Mouse (Mus musculus) erythroblast, embryonic 14.5 days (primary cell): ENCODE results near the gene Gpatch1. TPM values are rescaled to one million over a fixed set of nuclear protein-coding genes. Genes with fewer than 3 reads are reported as not detected.

Experiments
- H3K27me3 ChIP-seq: 2 replicates; pipeline ENCODE4 v1.6.1; 2012; ENCODE audit warnings: inconsistent platforms; ENCODE audit not compliant: control insufficient read depth
- H3K36me3 ChIP-seq: 2 replicates; pipeline ENCODE4 v1.6.1; 2012; ENCODE audit warnings: mild to moderate bottlenecking, inconsistent platforms; ENCODE audit not compliant: control insufficient read depth
- H3K4me1 ChIP-seq: 2 replicates; pipeline ENCODE4 v1.6.1; 2012; ENCODE audit warnings: inconsistent platforms; ENCODE audit not compliant: control insufficient read depth
- H3K4me3 ChIP-seq: replicated peaks from 2 replicates; pipeline ENCODE3; 2012; ENCODE audit warnings: moderate library complexity, mild to moderate bottlenecking, inconsistent platforms
- H3K9me3 ChIP-seq: 2 replicates; pipeline ENCODE4 v1.6.1; 2012; ENCODE audit warnings: low read length, inconsistent platforms, mixed read lengths; ENCODE audit not compliant: control insufficient read depth
- GATA1 ChIP-seq: IDR thresholded peaks from 2 replicates; pipeline ENCODE4 v1.6.1; 2012; ENCODE audit warnings: low read length, inconsistent platforms, mixed read lengths
- TAL1 ChIP-seq: IDR thresholded peaks from 3 replicates; pipeline ENCODE4 v1.6.1; 2012; ENCODE audit warnings: low read length, inconsistent platforms, mixed read lengths
- polyA plus RNA-seq: library from polyadenylated mRNA; stranded (reverse); fragments of >175 nt; gene quantifications from 2 replicates; pipeline ENCODE4 v1.2.3, GENCODE M21; 2012

Gpatch1 gene
- polyA plus RNA-seq, 1 experiment, result 0.41 TPM

- no peak for TF ChIP-seq TAL1
- TF ChIP-seq GATA1, result no peak
- Histone ChIP-seq H3K9me3 (peaks cover 5% of the 10 kb centered on the region), H3K27me3 (no peaks in the 10 kb centered on the region)
Observed at GRCm38 (mm10) chr7:35232796-35233455, 85.3 kb downstream of the Gpatch1 start.

GRCm38 (mm10) chr7:35230333-35230732 is 87.9 kb downstream of the Gpatch1 start:
- TF ChIP-seq TAL1 (no peak), GATA1 (no peak)
- Histone ChIP-seq H3K9me3 (peaks cover 5% of the 10 kb centered on the region), H3K36me3 (no peaks in the 10 kb centered on the region), H3K4me3 (no peak overlapping the region), H3K4me1 (peaks cover 12% of the 10 kb centered on the region), H3K27me3 (no peaks in the 10 kb centered on the region)

More at GRCm38 (mm10) chr7:35232796-35233455, 85.3 kb downstream of the Gpatch1 start:
- H3K4me1 ChIP-seq, result peaks cover 17% of the 10 kb centered on the region
- no peak overlapping the region for H3K4me3 ChIP-seq
- H3K36me3 ChIP-seq, result no peaks in the 10 kb centered on the region

Other genes with a start within 250 kb of the Gpatch1 start
- 0.25 and 0.30 TPM in 2 replicates for gene Cebpa, start 199.1 kb downstream of the Gpatch1 start, polyA plus RNA-seq
- gene Slc7a10, start 132.1 kb downstream of the Gpatch1 start, polyA plus RNA-seq, result not detected in 2 replicates
- 0.04 TPM in 1 of 2 replicates, not detected in the other for gene Lrp3, start 102.9 kb downstream of the Gpatch1 start, polyA plus RNA-seq
- gene Rhpn2, start 15.7 kb upstream of the Gpatch1 start, polyA plus RNA-seq, result 0.03 and 0.04 TPM in 2 replicates
- 2.6 and 4.1 TPM in 2 replicates for gene Faap24, start 78.4 kb upstream of the Gpatch1 start, polyA plus RNA-seq
- 2.9 and 3.8 TPM in 2 replicates for gene Cep89, start 78.6 kb upstream of the Gpatch1 start, polyA plus RNA-seq
- gene Slc7a9, start 130.4 kb upstream of the Gpatch1 start, polyA plus RNA-seq, result 0.03 TPM in 1 of 2 replicates, not detected in the other
- gene Tdrd12, start 219.3 kb upstream of the Gpatch1 start, polyA plus RNA-seq, result not detected in 2 replicates
- gene Nudt19, start 237.9 kb upstream of the Gpatch1 start, polyA plus RNA-seq, result 8.9 and 10.5 TPM in 2 replicates